Mouse (Mus musculus) thymus, postnatal 14 days (tissue): ENCODE measurements around the gene Olfr118.
"Not testable (repeated sequence)": the region's sequence is repeated elsewhere in the genome, so short reads cannot be mapped to it uniquely, and the experiment has no call there.

Experiments used
- DNase-seq: peaks from one replicate; pipeline ENCODE4 v3.0.0; 2021

Olfr118 gene

DNA sequence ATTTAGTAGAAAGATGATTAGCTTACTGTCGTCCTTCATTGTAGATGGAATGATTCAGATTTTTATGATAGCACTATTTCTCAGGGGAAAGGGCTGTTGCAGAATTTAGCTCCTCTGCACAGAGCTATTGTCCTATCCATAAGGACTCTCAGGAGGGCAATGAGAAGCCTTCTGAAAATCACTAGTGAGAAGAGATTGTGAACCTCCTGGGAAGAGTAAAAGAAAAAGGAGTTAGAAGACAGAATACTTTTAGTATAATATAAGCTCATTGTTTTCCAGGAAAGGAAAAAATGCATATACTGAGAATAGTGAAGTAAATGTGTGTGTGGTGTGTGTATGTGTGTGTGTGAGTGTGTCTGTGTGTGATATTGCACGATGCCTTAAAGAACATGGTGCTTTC, at the start of gene Olfr118:
Gene Olfr118 (plus strand): TSS at position 301 of the 400 bp plus-strand sequence.
- DNase-seq = no peak

GRCm38 (mm10) chr17:37627009-37627408, 39.8 kb upstream of the Olfr118 start, which contains the start of the genes Olfr115 and Olfr116:
Gene Olfr115 (minus strand): TSS chr17:37627109.
Gene Olfr116 (minus strand): TSS chr17:37627199.
- DNase-seq = no peak

- no peak for DNase-seq
Measured at GRCm38 (mm10) chr17:37663682-37664081, 3.1 kb upstream of the Olfr118 start, which contains the start of gene Olfr117. Gene Olfr117 (minus strand): TSS chr17:37663782.

- DNase-seq = not testable (repeated sequence)
Measured at GRCm38 (mm10) chr17:37696264-37696663, 29.5 kb downstream of the Olfr118 start, which contains the start of gene Olfr119. Gene Olfr119 (plus strand): TSS chr17:37696564.

- DNase-seq = no peak
Measured at GRCm38 (mm10) chr17:37721508-37721907, 54.7 kb downstream of the Olfr118 start, which contains the start of gene Olfr120. Gene Olfr120 (plus strand): TSS chr17:37721808.
